Mouse (Mus musculus) liver, embryonic 16.5 days (tissue): ENCODE measurements around the gene Haus2. TPM values are rescaled to one million over a fixed set of nuclear protein-coding genes. Genes with fewer than 3 reads are reported as not detected.
"Not testable (repeated sequence)": the region's sequence is repeated elsewhere in the genome, so short reads cannot be mapped to it uniquely, and the experiment has no call there.

Source experiments
- ATAC-seq: fragments of 200-750 bp; cut with Nextera tagmentation; 2 replicates; pipeline ENCODE4 v1.8.0; 2017; ENCODE audit warnings: low read depth, mild to moderate bottlenecking, moderate number of reproducible peaks, moderate library complexity
- H3K27ac ChIP-seq: fragments of 300-500 bp; sonication (generic); 2 replicates; pipeline ENCODE4 v1.5.1; 2014; ENCODE audit warnings: mild to moderate bottlenecking, low read length
- H3K27me3 ChIP-seq: fragments of 300-500 bp; sonication (generic); 2 replicates; pipeline ENCODE4 v1.6.1; 2014; ENCODE audit warnings: low read depth, low read length, mixed read lengths; ENCODE audit not compliant: control insufficient read depth, insufficient read depth
- H3K36me3 ChIP-seq: fragments of 300-500 bp; sonication (generic); 2 replicates; pipeline ENCODE4 v1.6.1; 2014; ENCODE audit warnings: mild to moderate bottlenecking; ENCODE audit not compliant: control insufficient read depth, insufficient read depth
- H3K4me1 ChIP-seq: fragments of 300-500 bp; sonication (generic); 2 replicates; pipeline ENCODE4 v1.6.1; 2014; ENCODE audit warnings: low read depth, low read length, mixed read lengths; ENCODE audit not compliant: control insufficient read depth
- H3K4me2 ChIP-seq: fragments of 300-500 bp; sonication (generic); 2 replicates; pipeline ENCODE4 v1.6.1; 2014; ENCODE audit warnings: low read depth, low read length, mixed read lengths
- H3K4me3 ChIP-seq: fragments of 300-500 bp; sonication (generic); 2 replicates; pipeline ENCODE4 v1.5.1; 2014; ENCODE audit warnings: low read depth, mild to moderate bottlenecking, low read length
- H3K9ac ChIP-seq: fragments of 300-500 bp; sonication (generic); 2 replicates; pipeline ENCODE4 v1.6.1; 2014; ENCODE audit warnings: low read depth, low read length
- H3K9me3 ChIP-seq: fragments of 300-500 bp; sonication (generic); replicated peaks from 2 replicates; pipeline ENCODE4 v1.6.1; 2016; ENCODE audit warnings: low read length; ENCODE audit not compliant: control insufficient read depth
- WGBS: fragments of 180-500 bp; shearing (Covaris S2); extraction: QIAGEN DNeasy Blood & Tissue Kit; methylation state at CpG from one replicate; pipeline ENCODE4 v1.1.7; 2014; ENCODE audit not compliant: insufficient replicate concordance; 5-methylcytosine and 5-hydroxymethylcytosine counted together
- polyA plus RNA-seq: library from polyadenylated mRNA; unstranded; fragments of >200 nt; fragmentation: Nextera tagmentation; extraction: Ambion mirVana; gene quantifications from 2 replicates; pipeline ENCODE4 v1.2.1, GENCODE M21; 2015

Gene Haus2
- polyA plus RNA-seq = 9.1 and 9.7 TPM in 2 replicates

DNA sequence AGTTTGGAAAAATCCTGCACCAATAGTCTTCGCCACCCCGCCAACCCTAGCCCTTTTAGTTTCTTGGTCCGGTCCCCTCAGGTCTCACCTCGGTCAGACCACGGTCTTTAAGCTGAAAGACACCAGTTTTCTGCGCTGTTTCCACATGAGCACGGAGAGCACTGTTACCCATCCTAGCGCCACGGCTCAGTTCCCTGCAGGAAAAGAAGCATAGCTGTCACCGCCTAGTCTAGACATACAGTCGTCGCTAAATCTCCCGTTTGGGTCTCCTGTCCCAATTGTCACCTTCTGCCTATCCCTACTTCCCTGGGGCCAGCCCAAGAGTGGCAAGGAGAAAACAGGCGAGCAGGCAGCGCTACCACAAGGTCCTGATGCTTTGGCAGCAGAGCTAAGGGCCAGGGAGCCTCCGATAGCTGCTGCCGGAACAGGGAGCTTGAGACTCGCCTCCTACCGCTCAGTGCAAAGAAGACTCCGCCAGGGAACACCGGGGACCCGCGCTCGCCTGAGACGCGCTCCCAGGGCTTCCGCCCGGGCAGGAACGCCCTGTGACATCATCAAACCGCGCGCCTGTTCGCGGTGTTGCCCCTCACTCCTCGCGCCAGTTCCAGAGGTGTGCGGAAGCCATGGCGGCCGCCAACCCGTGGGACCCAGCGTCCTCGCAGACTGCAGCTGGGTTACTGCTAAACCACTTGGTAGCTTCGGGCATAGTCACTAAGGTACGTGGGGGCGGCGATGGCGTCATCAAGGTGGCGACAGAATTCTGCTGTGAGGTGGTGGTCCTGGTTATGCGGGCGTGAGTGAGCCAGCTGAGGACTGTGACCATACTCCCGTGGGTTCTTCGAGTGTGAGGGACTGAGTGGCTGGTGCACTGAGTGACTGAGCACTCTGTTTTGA is at the start of gene Haus2, which contains the start of gene Lrrc57:
TSS of gene Haus2 (plus strand) at position 554 of the 894 bp plus-strand sequence.
TSS of gene Lrrc57 (minus strand) at position 691 of the 894 bp plus-strand sequence.
- Histone ChIP-seq H3K27me3 (no peaks in the 10 kb centered on the region), H3K4me1 (peaks cover 16% of the 10 kb centered on the region), H3K36me3 (peaks cover 10% of the 10 kb centered on the region), H3K9me3 (no peaks in the 10 kb centered on the region), H3K9ac (peak within 1 kb of the TSS; percentile 70), H3K4me2 (peak within 1 kb of the TSS; percentile 81), H3K4me3 (peak within 1 kb of the TSS; percentile 98), H3K27ac (peak within 1 kb of the TSS; percentile 84)
- ATAC-seq = peak; percentile 96
- under 1% methylated on average over 52 of the region's 52 CpGs for WGBS

- Histone ChIP-seq H3K27ac (no peak overlapping the region), H3K9ac (no peak overlapping the region), H3K27me3 (no peaks in the 10 kb centered on the region), H3K36me3 (no peaks in the 10 kb centered on the region), H3K9me3 (no peaks in the 10 kb centered on the region), H3K4me2 (no peak overlapping the region), H3K4me1 (peaks cover 17% of the 10 kb centered on the region), H3K4me3 (no peak overlapping the region)
- ATAC-seq = no peak
- WGBS = 67% methylated on average over 1 of the region's 1 CpGs
These were observed 47.7 kb upstream of the Haus2 start for GRCm38 (mm10) chr2:120561524-120561923.

GRCm38 (mm10) chr2:120562859-120563234 is 46.3 kb upstream of the Haus2 start:
- ATAC-seq = no peak
- H3K4me3 ChIP-seq = peak overlapping the region; percentile 93
- no peaks in the 10 kb centered on the region for H3K36me3 ChIP-seq
- peaks cover 21% of the 10 kb centered on the region for H3K4me1 ChIP-seq
- peak overlapping the region; percentile 66 for H3K27ac ChIP-seq
- H3K9me3 ChIP-seq = no peaks in the 10 kb centered on the region
- H3K4me2 ChIP-seq = peak overlapping the region; percentile 85
- H3K9ac ChIP-seq = peak overlapping the region; percentile 97
- WGBS = 5% methylated on average over 9 of the region's 9 CpGs
- H3K27me3 ChIP-seq = no peaks in the 10 kb centered on the region

DNA sequence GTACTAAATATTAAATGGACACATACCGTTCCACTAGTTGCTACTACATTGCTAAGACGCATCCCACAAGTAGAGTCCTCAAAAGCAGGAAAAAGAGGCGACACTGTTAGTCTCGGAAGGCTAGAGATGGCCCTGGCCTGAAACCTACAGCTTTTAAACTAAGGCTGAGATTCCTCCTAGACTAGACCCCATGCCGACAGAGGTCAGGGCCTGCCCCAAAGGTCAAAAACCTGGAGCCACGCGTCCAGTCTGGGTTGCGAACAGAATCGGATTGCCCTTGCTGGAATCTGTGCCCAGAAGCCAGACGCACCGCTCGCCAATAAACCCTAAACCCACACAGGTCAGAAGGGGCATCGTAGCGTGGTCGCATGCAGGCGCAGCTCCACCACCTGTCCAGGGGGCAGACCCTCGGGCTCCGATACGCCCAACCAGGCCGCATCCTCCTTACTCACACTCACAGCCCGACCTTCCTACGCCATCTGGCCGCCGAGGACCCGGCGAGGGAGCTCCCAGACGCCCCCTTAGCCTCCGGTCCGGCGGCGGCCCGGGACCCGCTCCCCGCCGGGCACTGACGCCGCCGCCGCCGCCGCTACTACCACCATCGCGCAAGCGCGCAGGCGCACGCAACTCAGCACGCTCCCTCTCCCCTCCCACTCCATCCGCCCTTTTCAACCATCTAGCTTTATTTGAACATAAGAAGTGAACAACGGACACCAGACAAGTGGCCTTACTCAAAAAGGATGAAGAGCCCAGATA is 45.8 kb upstream of the Haus2 start, which contains the start of gene Zfp106:
TSS of gene Zfp106 (minus strand) at position 609 of the 756 bp plus-strand sequence.
- Histone ChIP-seq H3K36me3 (no peaks in the 10 kb centered on the region), H3K4me2 (peak within 1 kb of the TSS; percentile 85), H3K27ac (peak within 1 kb of the TSS; percentile 66), H3K4me1 (peaks cover 21% of the 10 kb centered on the region), H3K4me3 (peak within 1 kb of the TSS; percentile 93), H3K9ac (peak within 1 kb of the TSS; percentile 97), H3K27me3 (no peaks in the 10 kb centered on the region), H3K9me3 (no peaks in the 10 kb centered on the region)
- WGBS = under 1% methylated on average over 44 of the region's 50 CpGs
- peak; percentile 62 for ATAC-seq

DNA sequence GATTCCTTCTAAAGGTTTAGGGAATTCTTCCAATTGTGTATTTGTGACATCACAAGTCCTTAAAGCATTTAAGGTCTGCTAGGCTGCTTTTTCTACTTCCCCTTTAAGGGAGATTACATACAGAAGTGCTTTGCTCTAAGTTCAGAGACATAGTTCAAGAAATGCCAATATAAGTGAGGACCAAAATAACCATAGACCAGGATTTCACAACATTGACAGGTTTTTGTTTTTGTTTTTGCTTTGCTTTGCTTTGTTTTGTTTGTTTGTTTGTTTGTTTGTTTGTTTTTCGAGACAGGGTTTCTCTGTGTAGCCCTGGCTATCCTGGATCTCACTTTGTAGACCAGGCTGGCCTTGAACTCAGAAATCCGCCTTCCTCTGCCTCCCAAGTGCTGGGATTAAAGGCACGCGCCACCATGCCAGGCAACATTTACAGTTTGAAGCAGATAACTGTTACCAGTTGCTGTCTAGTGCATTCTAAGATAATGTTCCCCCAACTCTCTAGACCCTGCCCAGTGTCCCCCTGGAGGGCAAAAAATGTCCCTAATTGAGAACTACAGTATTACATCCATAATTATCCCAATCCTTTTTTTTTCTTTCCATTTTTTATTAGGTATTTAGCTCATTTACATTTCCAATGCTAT is 44.5 kb upstream of the Haus2 start:
- 44% methylated on average over 4 of the region's 4 CpGs for WGBS
- H3K4me1 ChIP-seq = peaks cover 28% of the 10 kb centered on the region
- not testable (repeated sequence) for H3K4me2 ChIP-seq

GRCm38 (mm10) chr2:120565363-120565762 is 43.8 kb upstream of the Haus2 start:
- Histone ChIP-seq H3K4me3 (no peak overlapping the region), H3K27ac (peak overlapping the region; percentile 46), H3K36me3 (no peaks in the 10 kb centered on the region), H3K4me2 (no peak overlapping the region), H3K4me1 (peaks cover 28% of the 10 kb centered on the region), H3K9ac (no peak overlapping the region), H3K27me3 (no peaks in the 10 kb centered on the region), H3K9me3 (no peaks in the 10 kb centered on the region)
- no peak for ATAC-seq
- WGBS = 21% methylated on average over 2 of the region's 2 CpGs

More for the DNA sequence above, 44.5 kb upstream of the Haus2 start:
- H3K9ac ChIP-seq, ATAC-seq, H3K4me3 ChIP-seq, H3K9me3 ChIP-seq, H3K36me3 ChIP-seq, H3K27me3 ChIP-seq: not testable (repeated sequence)
- peak overlapping the region; percentile 24; the same call in 1 of the 2 replicates for H3K27ac ChIP-seq

- peak within 1 kb of the TSS; percentile 89 for H3K27ac ChIP-seq
- no peaks in the 10 kb centered on the region for H3K27me3 ChIP-seq
- no peaks in the 10 kb centered on the region for H3K36me3 ChIP-seq
- peak within 1 kb of the TSS; percentile 86 for H3K9ac ChIP-seq
- peak within 1 kb of the TSS; percentile 92 for H3K4me2 ChIP-seq
- ATAC-seq = peak; percentile 95
- peak within 1 kb of the TSS; percentile 85 for H3K4me3 ChIP-seq
- under 1% methylated on average over 42 of the region's 42 CpGs for WGBS
- peaks cover 28% of the 10 kb centered on the region for H3K4me1 ChIP-seq
- no peaks in the 10 kb centered on the region for H3K9me3 ChIP-seq
These were observed 42.0 kb upstream of the Haus2 start, which contains the start of gene Snap23 for GRCm38 (mm10) chr2:120566886-120567797. TSS of gene Snap23 (plus strand) at chr2:120567671.
